Mouse (Mus musculus): ENCODE data around the gene Mtx2. TPM values are rescaled to one million over a fixed set of nuclear protein-coding genes. Genes with fewer than 3 reads are reported as not detected.

The Mtx2 gene
- polyA plus RNA-seq, 1 experiment = 34.3 TPM

DNA sequence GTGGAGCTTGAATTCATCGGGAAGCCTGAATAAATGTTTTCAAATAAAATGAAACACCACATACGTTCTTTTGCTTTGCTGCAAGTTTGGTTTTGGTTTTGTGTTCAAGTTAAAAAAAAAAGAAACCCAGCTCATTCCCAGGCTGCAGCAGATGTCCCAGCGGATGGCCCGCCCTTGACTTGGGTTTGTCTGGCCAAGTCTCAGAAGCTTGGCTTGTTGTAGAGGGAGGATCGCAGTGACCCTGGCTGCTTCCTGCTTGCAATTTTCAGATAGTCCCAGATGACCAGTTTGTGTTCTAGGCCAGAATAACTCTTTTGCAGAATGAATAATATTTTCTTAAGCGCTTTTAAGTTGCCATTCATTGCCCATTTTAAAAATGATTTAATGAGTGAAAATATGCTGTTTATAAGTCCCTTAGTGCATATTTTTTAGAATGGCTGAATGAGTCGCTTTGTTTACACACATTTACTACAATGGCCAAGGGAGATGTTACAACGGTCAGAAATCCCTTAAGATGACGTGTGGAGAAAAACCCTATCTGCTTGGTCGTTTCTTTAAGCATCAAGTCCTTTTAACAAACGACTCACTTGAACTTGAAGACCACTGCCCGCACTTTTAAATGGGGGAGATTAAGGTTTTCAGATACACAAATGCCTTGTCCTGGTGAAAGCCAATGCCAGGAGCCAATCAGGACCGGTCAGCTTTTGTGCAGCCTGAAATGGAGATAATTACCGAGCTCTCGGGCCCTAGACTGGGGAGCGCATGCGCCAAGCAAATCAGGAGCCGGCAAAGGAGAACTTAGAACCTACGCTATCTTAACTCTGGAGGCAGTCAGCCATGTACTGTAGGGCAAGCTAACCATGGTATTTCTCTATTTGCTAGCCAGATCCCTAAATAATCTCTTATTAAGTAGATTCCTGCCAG is 82.0 kb downstream of the Mtx2 start:
- WGBS = 66% methylated on average over 19 of the region's 19 CpGs

GRCm38 (mm10) chr2:74912031-74912430 is 86.4 kb downstream of the Mtx2 start:
- WGBS = 51% methylated on average over 7 of the region's 7 CpGs
- DNase-seq (ENCODE audit: low read depth, low spot score) = no peak

More for the DNA sequence above, 82.0 kb downstream of the Mtx2 start:
- DNase-seq (ENCODE audit: low read depth, low spot score) = no peak

GRCm38 (mm10) chr2:74917880-74918537 is 92.4 kb downstream of the Mtx2 start:
- no peak for DNase-seq (ENCODE audit: low read depth, low spot score)
- 42% methylated on average over 9 of the region's 9 CpGs for WGBS

DNA sequence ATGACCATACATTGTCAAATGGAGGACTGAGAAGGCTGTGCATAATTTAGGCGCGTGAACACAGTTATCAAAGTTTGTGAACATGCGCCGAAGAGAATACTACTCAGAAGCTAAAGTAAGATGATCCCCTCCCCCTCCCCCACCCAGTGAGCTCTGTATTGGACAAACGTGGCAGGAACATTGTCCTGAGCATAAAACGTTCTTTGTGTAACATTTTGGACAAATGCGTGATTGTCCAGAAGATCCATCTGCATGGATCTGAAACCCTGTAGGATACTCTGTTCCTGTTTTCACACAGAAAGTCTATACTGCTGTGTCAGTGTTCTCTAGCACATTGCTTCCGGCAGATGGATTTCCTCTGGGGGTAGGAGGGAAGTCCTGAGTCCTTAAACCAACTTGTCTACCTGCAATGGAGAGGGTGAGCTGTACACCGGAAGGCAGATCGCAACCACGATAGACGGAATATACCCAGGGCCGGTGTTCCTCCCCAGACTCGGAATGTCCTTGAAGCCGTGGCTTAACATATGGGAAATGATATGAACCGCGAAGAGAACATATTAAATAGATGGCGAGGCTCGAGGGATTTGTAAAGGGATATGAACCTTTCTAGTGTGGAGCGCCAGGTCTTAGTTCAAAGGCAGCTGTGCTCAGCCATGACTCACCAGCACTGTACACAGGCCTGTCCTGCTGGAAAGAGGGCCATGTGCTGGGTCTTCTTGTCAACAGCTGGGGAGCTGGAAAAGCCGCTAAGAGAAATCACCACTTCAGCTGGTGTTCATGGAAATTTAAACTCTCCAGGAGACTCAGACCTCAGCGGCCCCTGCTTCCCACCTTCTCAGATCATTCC is 100.6 kb downstream of the Mtx2 start:
- no peak for DNase-seq (ENCODE audit: low read depth, low spot score)
- WGBS = 79% methylated on average over 22 of the region's 22 CpGs

Other genes starting within 250 kb of the Mtx2 start
- gene Lnpk, start 246.4 kb upstream of the Mtx2 start, polyA plus RNA-seq (2012; rRNA removed) = 3.3 and 3.7 TPM in 2 replicates
- gene Evx2, start 166.2 kb upstream of the Mtx2 start, polyA plus RNA-seq (2012; rRNA removed) = not detected in 2 replicates
- gene Hoxd13, start 157.5 kb upstream of the Mtx2 start, polyA plus RNA-seq (2012; rRNA removed) = not detected in 2 replicates
- gene Hoxd12, start 150.8 kb upstream of the Mtx2 start, polyA plus RNA-seq (2012; rRNA removed) = not detected in 2 replicates
- not detected in 2 replicates for gene Hoxd11, start 146.2 kb upstream of the Mtx2 start, polyA plus RNA-seq (2012; rRNA removed)
- not detected in 2 replicates for gene Hoxd10, start 133.9 kb upstream of the Mtx2 start, polyA plus RNA-seq (2012; rRNA removed)
- 0.15 and 0.16 TPM in 2 replicates for gene Hoxd9, start 128.1 kb upstream of the Mtx2 start, polyA plus RNA-seq (2012; rRNA removed)
- gene Hoxd8, start 121.2 kb upstream of the Mtx2 start, polyA plus RNA-seq (2012; rRNA removed) = 0.78 and 0.92 TPM in 2 replicates
- gene Hoxd3, start 113.9 kb upstream of the Mtx2 start, polyA plus RNA-seq (2012; rRNA removed) = 0.05 and 0.06 TPM in 2 replicates
- 2.0 and 2.4 TPM in 2 replicates for gene Hoxd4, start 113.9 kb upstream of the Mtx2 start, polyA plus RNA-seq (2012; rRNA removed)
- gene Gm28230, start 99.1 kb upstream of the Mtx2 start, polyA plus RNA-seq (2012; rRNA removed) = 0.38 and 0.45 TPM in 2 replicates
- not detected in 2 replicates for gene Hoxd1, start 62.8 kb upstream of the Mtx2 start, polyA plus RNA-seq (2012; rRNA removed)